Mouse (Mus musculus) C2C12 (cell line): ENCODE results near the gene Nemp1.

ENCODE experiments used
- CEBPB ChIP-seq: IDR thresholded peaks from one replicate; pipeline ENCODE4 v1.6.1; 2011; ENCODE audit warnings: low read depth, mild to moderate bottlenecking, control low read depth, moderate library complexity
- CTCF ChIP-seq: IDR thresholded peaks from one replicate; pipeline ENCODE4 v1.5.1; 2011; ENCODE audit not compliant: control insufficient read depth, insufficient read depth, insufficient read length
- MYOG ChIP-seq: IDR thresholded peaks from one replicate; pipeline ENCODE4 v1.6.1; 2011; ENCODE audit not compliant: control insufficient read depth, insufficient read length; ENCODE audit errors: extremely low read depth
- USF1 ChIP-seq: IDR thresholded peaks from one replicate; pipeline ENCODE4 v1.6.1; 2011; ENCODE audit warnings: low read depth, mild to moderate bottlenecking, control low read depth, moderate library complexity

- TF ChIP-seq CTCF (no peak), USF1 (no peak), CEBPB (no peak), MYOG (no peak)
Measured at GRCm38 (mm10) chr10:127671276-127671675, 4.6 kb downstream of the Nemp1 start.
